Comparison of ENCODE assay signal across 9 mouse cellular contexts in the genomic region with DNA sequence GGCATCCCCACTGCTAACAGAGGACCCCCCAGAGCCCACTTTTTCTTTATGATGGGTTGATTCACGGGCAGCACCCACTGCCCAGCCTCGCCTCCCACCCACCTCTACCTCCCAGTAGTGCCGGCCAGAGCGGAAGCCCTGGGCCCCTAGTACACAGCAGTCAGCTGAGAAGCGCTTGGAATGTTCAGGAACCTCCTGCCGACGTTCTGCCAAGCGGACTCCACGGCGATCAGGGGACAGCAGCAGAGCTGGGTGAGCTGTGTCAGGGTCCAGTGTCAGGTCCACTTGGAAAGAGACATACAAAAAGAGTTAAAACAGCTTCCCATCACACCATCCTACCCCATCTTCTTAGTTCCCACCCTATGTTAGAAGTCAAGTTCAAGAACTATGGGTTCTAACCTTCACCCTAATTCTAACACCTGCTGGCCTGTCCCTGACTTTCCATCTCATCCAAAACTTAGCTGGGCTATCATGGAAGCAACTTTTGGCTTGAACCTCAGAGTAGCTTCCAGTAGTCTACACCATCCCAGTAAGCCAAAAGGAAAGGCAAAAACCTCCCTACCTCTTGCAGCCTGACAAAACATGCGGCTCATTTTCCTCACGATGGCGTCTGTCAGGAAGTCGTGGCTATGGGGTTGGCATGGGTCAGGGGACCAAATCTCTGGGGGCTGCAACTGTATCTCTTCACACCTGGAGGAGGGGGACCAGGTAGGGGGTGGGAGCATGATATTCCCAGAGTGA. TPM values are rescaled to one million over a fixed set of nuclear protein-coding genes. Genes with fewer than 3 reads are reported as not detected.
DNase-seq lines count a peak whose midpoint lies in the region; ATAC-seq and TF ChIP-seq lines count a peak whose summit lies in the region.
"Had no signal": no experiment of that assay in that cellular context is flagged by ENCODE, and none has a peak within 500 bp of the region (broad histone marks: within the 10 kb centered on the region; RNA-seq: fewer than 3 reads in every experiment).

No protein-coding gene starts in this region.

- no peak for TF ChIP-seq CTCF in hindbrain, postnatal 0 days (IDR thresholded peaks at IDR 0.05; ENCODE audit: low read depth)

- H3K4me1 ChIP-seq in liver, embryonic 11.5 days (replicated peaks; ENCODE audit: control insufficient read depth, insufficient read depth, low read length): 0 out of 2 replicates have a peak, but pooled peaks cover 4% of the 10 kb centered on the region
- no peaks in the 10 kb centered on the region for H3K4me1 ChIP-seq in embryonic facial prominence, embryonic 14.5 days (ENCODE audit: control insufficient read depth, insufficient read depth, low read length)
- no peaks in the 10 kb centered on the region for H3K4me1 ChIP-seq in hindbrain, postnatal 0 days (ENCODE audit: insufficient read depth, low read length)
- no peaks in the 10 kb centered on the region for H3K4me1 ChIP-seq in midbrain, embryonic 16.5 days (ENCODE audit: control insufficient read depth, insufficient read depth, low read length)

- no peak overlapping the region for H3K9ac ChIP-seq in liver, embryonic 11.5 days (ENCODE audit: low read depth, low read length)
- H3K9ac ChIP-seq in embryonic facial prominence, embryonic 14.5 days (ENCODE audit: low read depth, low read length): no peak overlapping the region
- no peak overlapping the region for H3K9ac ChIP-seq in hindbrain, postnatal 0 days (replicated peaks; ENCODE audit: low read length)
- no peak overlapping the region for H3K9ac ChIP-seq in midbrain, embryonic 16.5 days (ENCODE audit: low read depth, low read length)
- H3K9ac ChIP-seq: heart, embryonic 13.5 days had no signal

- DNase-seq in liver, embryonic 11.5 days (ENCODE audit: low spot score): no peak
- DNase-seq in liver: no peak
- DNase-seq in embryonic facial prominence, embryonic 14.5 days (ENCODE audit: low spot score): no peak
- no peak for DNase-seq in hindbrain, postnatal 0 days (ENCODE audit: low spot score)
- DNase-seq in cerebellum, postnatal 36 days: no peak
- no peak for DNase-seq in ovary, postnatal 10 days (ENCODE audit: low spot score)

- peak; percentile 45 for ATAC-seq in liver, embryonic 11.5 days (replicated peaks; ENCODE audit: low FRiP score)
- ATAC-seq in embryonic facial prominence, embryonic 14.5 days (ENCODE audit: low read depth): peak; percentile 4; the same call in 1 of the 2 replicates
- peak; percentile 13; the same call in 1 of the 2 replicates for ATAC-seq in hindbrain, postnatal 0 days
- 0 out of 2 replicates have a peak, but pooled peaks have one; percentile 13 for ATAC-seq in midbrain, embryonic 16.5 days
- ATAC-seq: Patski had no signal

- peaks cover 60% of the 10 kb centered on the region for H3K36me3 ChIP-seq in liver, embryonic 11.5 days (ENCODE audit: control insufficient read depth, insufficient read depth, low read length)
- H3K36me3 ChIP-seq in embryonic facial prominence, embryonic 14.5 days (ENCODE audit: control insufficient read depth, insufficient read depth, low read length): peaks cover 88% of the 10 kb centered on the region
- H3K36me3 ChIP-seq in hindbrain, postnatal 0 days (ENCODE audit: insufficient read depth, low read length): peaks cover 87% of the 10 kb centered on the region
- H3K36me3 ChIP-seq in midbrain, embryonic 16.5 days (ENCODE audit: control insufficient read depth, insufficient read depth, low read length): peaks cover 56% of the 10 kb centered on the region

- H3K4me2 ChIP-seq in liver, embryonic 11.5 days: no peak overlapping the region
- H3K4me2 ChIP-seq in embryonic facial prominence, embryonic 14.5 days (ENCODE audit: low read depth, low read length): no peak overlapping the region
- no peak overlapping the region for H3K4me2 ChIP-seq in hindbrain, postnatal 0 days (ENCODE audit: low read depth, low read length)
- H3K4me2 ChIP-seq in midbrain, embryonic 16.5 days (ENCODE audit: low read length): no peak overlapping the region
- H3K4me2 ChIP-seq: heart, embryonic 13.5 days had no signal

- H3K27ac ChIP-seq in liver, embryonic 11.5 days (ENCODE audit: low read depth, low read length): peak overlapping the region; percentile 34; the same call in 1 of the 2 replicates
- no peak overlapping the region for H3K27ac ChIP-seq in embryonic facial prominence, embryonic 14.5 days (replicated peaks; ENCODE audit: low read depth, low read length)
- no peak overlapping the region for H3K27ac ChIP-seq in hindbrain, postnatal 0 days
- H3K27ac ChIP-seq in midbrain, embryonic 16.5 days (ENCODE audit: low read length): no peak overlapping the region

- H3K9me3 ChIP-seq in liver, embryonic 11.5 days (ENCODE audit: control insufficient read depth, low read length): no peaks in the 10 kb centered on the region
- H3K9me3 ChIP-seq in embryonic facial prominence, embryonic 14.5 days (ENCODE audit: control insufficient read depth, low read length): no peaks in the 10 kb centered on the region
- H3K9me3 ChIP-seq in hindbrain, postnatal 0 days (ENCODE audit: low read length): no peaks in the 10 kb centered on the region
- H3K9me3 ChIP-seq in midbrain, embryonic 16.5 days (replicated peaks; ENCODE audit: control insufficient read depth, low read length, poor library complexity, severe bottlenecking): no peaks in the 10 kb centered on the region
- H3K9me3 ChIP-seq: heart, embryonic 13.5 days had no signal

- no peaks in the 10 kb centered on the region for H3K27me3 ChIP-seq in liver, embryonic 11.5 days (replicated peaks; ENCODE audit: control insufficient read depth, insufficient read depth, low read length)
- H3K27me3 ChIP-seq in embryonic facial prominence, embryonic 14.5 days (replicated peaks; ENCODE audit: control insufficient read depth, insufficient read depth, low read length): no peaks in the 10 kb centered on the region
- H3K27me3 ChIP-seq in hindbrain, postnatal 0 days (ENCODE audit: insufficient read depth, low read length): no peaks in the 10 kb centered on the region
- no peaks in the 10 kb centered on the region for H3K27me3 ChIP-seq in midbrain, embryonic 16.5 days (ENCODE audit: control insufficient read depth, insufficient read depth, low read depth, low read length)
- H3K27me3 ChIP-seq: heart, embryonic 13.5 days; Patski had no signal

- WGBS in liver, embryonic 11.5 days: 56% methylated on average over 14 of the region's 14 CpGs
- 59% methylated on average over 14 of the region's 14 CpGs for WGBS in embryonic facial prominence, embryonic 14.5 days
- WGBS in hindbrain, postnatal 0 days: 63% methylated on average over 14 of the region's 14 CpGs
- WGBS in midbrain, embryonic 16.5 days: 71% methylated on average over 14 of the region's 14 CpGs

- H3K4me3 ChIP-seq in liver, embryonic 11.5 days (ENCODE audit: low read depth, low read length): no peak overlapping the region
- H3K4me3 ChIP-seq in embryonic facial prominence, embryonic 14.5 days (ENCODE audit: low read depth, low read length): no peak overlapping the region
- H3K4me3 ChIP-seq in hindbrain, postnatal 0 days (ENCODE audit: low read length): no peak overlapping the region
- H3K4me3 ChIP-seq in midbrain, embryonic 16.5 days (ENCODE audit: low read depth, low read length): no peak overlapping the region
- H3K4me3 ChIP-seq: heart, embryonic 13.5 days had no signal

RNA-seq across cellular contexts. Expression of gene Rack1, which starts 7.6 kb away (rescaled TPM):
- 1,154 and 1,248 TPM in 2 replicates for polyA plus RNA-seq in liver, embryonic 11.5 days (2014; fragmentation: Nextera tagmentation; extraction: Ambion mirVana)
- 912 and 926 TPM in 2 replicates for polyA plus RNA-seq in embryonic facial prominence, embryonic 14.5 days (2014; fragmentation: Nextera tagmentation; extraction: Ambion mirVana)
- total RNA-seq in hindbrain, postnatal 0 days (2014; rRNA removed): 897 and 958 TPM in 2 replicates
- polyA plus RNA-seq in hindbrain, postnatal 0 days (2015; fragmentation: Nextera tagmentation; extraction: Ambion mirVana): 324 and 342 TPM in 2 replicates
- polyA plus RNA-seq in midbrain, embryonic 16.5 days (2015; fragmentation: Nextera tagmentation; extraction: Ambion mirVana): 347 and 351 TPM in 2 replicates

RNA-seq across cellular contexts. Expression of gene Trim41, which starts 9.4 kb away (rescaled TPM):
- polyA plus RNA-seq in liver, embryonic 11.5 days (2014; fragmentation: Nextera tagmentation; extraction: Ambion mirVana): 3.5 and 4.5 TPM in 2 replicates
- 5.2 and 5.3 TPM in 2 replicates for polyA plus RNA-seq in embryonic facial prominence, embryonic 14.5 days (2014; fragmentation: Nextera tagmentation; extraction: Ambion mirVana)
- 42.1 and 43.3 TPM in 2 replicates for total RNA-seq in hindbrain, postnatal 0 days (2014; rRNA removed)
- 5.5 and 7.1 TPM in 2 replicates for polyA plus RNA-seq in hindbrain, postnatal 0 days (2015; fragmentation: Nextera tagmentation; extraction: Ambion mirVana)
- polyA plus RNA-seq in midbrain, embryonic 16.5 days (2015; fragmentation: Nextera tagmentation; extraction: Ambion mirVana): 6.7 and 6.9 TPM in 2 replicates

RNA-seq across cellular contexts. Expression of gene Trim7, which starts 18.2 kb away (rescaled TPM):
- polyA plus RNA-seq in liver, embryonic 11.5 days (2014; fragmentation: Nextera tagmentation; extraction: Ambion mirVana): 0.18 and 0.38 TPM in 2 replicates
- 1.3 TPM in 2 replicates for polyA plus RNA-seq in embryonic facial prominence, embryonic 14.5 days (2014; fragmentation: Nextera tagmentation; extraction: Ambion mirVana)
- 4.0 and 7.7 TPM in 2 replicates for total RNA-seq in hindbrain, postnatal 0 days (2014; rRNA removed)
- polyA plus RNA-seq in hindbrain, postnatal 0 days (2015; fragmentation: Nextera tagmentation; extraction: Ambion mirVana): 3.7 TPM in 2 replicates
- 1.8 and 3.6 TPM in 2 replicates for polyA plus RNA-seq in midbrain, embryonic 16.5 days (2015; fragmentation: Nextera tagmentation; extraction: Ambion mirVana)

RNA-seq across cellular contexts. Expression of gene Gm12184, which starts 18.7 kb away (rescaled TPM):
- polyA plus RNA-seq in liver, embryonic 11.5 days (2014; fragmentation: Nextera tagmentation; extraction: Ambion mirVana): 6.2 and 7.6 TPM in 2 replicates
- 3.4 and 4.6 TPM in 2 replicates for polyA plus RNA-seq in embryonic facial prominence, embryonic 14.5 days (2014; fragmentation: Nextera tagmentation; extraction: Ambion mirVana)
- total RNA-seq in hindbrain, postnatal 0 days (2014; rRNA removed): 20.1 and 26.4 TPM in 2 replicates
- 5.7 and 6.0 TPM in 2 replicates for polyA plus RNA-seq in hindbrain, postnatal 0 days (2015; fragmentation: Nextera tagmentation; extraction: Ambion mirVana)
- polyA plus RNA-seq in midbrain, embryonic 16.5 days (2015; fragmentation: Nextera tagmentation; extraction: Ambion mirVana): 1.3 and 1.8 TPM in 2 replicates
